In genomic region chr9:106448498-106449031, GRCm38 (mm10) we compare ENCODE assay signal across 8 mouse cellular contexts. TPM values are rescaled to one million over a fixed set of nuclear protein-coding genes. Genes with fewer than 3 reads are reported as not detected.
DNase-seq lines count a peak whose midpoint lies in the region; ATAC-seq and TF ChIP-seq lines count a peak whose summit lies in the region.

No protein-coding gene starts in this region.

- peaks cover 69% of the 10 kb centered on the region for H3K4me1 ChIP-seq in E14TG2a.4 (replicated peaks; ENCODE audit: low read depth, low read length)
- H3K4me1 ChIP-seq in bone marrow macrophage, adult 2 months (ENCODE audit: control insufficient read depth, insufficient read depth, low read length) = peaks cover 7% of the 10 kb centered on the region
- peaks cover 35% of the 10 kb centered on the region for H3K4me1 ChIP-seq in heart, postnatal 0 days (ENCODE audit: control insufficient read depth, insufficient read depth)
- peaks cover 17% of the 10 kb centered on the region for H3K4me1 ChIP-seq in lung, adult 2 months (ENCODE audit: control insufficient read depth, insufficient read depth, low read length)
- H3K4me1 ChIP-seq in neural tube, embryonic 13.5 days (replicated peaks) = peaks cover 71% of the 10 kb centered on the region

- TF ChIP-seq CTCF in E14TG2a.4 (conservative IDR thresholded peaks at IDR 0.05; ENCODE audit: low read length) = peak; percentile 15; the same call in 1 of the 2 replicates
- TF ChIP-seq CTCF in bone marrow macrophage, adult 2 months (IDR thresholded peaks at IDR 0.05; ENCODE audit: low read depth, low read length) = peak; percentile 36; the same call in 1 of the 2 replicates
- TF ChIP-seq CTCF in heart, postnatal 0 days (IDR thresholded peaks at IDR 0.05; ENCODE audit: low read depth) = peak; percentile 53
- TF ChIP-seq CTCF in lung, adult 2 months (IDR thresholded peaks at IDR 0.05; ENCODE audit: insufficient read depth, low read length) = peak; percentile 81

- H3K27ac ChIP-seq in bone marrow macrophage, adult 2 months (ENCODE audit: insufficient read depth, low read depth, low read length) = peak overlapping the region; percentile 55
- H3K27ac ChIP-seq in heart, postnatal 0 days (ENCODE audit: low read depth) = peak overlapping the region; percentile 84
- H3K27ac ChIP-seq in neural tube, embryonic 13.5 days (replicated peaks) = peak overlapping the region; percentile 75

- ATAC-seq in heart, postnatal 0 days (ENCODE audit: insufficient read depth, low read depth) = peak; percentile 62
- peak; percentile 44; the same call in 1 of the 2 replicates for ATAC-seq in neural tube, embryonic 13.5 days (ENCODE audit: low read depth)

- H3K4me3 ChIP-seq in E14TG2a.4 (replicated peaks; ENCODE audit: low read length) = peak overlapping the region; percentile 75
- H3K4me3 ChIP-seq in bone marrow macrophage, adult 2 months (ENCODE audit: insufficient read depth, low read length) = peak overlapping the region; percentile 84
- H3K4me3 ChIP-seq in heart, postnatal 0 days (ENCODE audit: low read depth, low read length) = peak overlapping the region; percentile 60
- H3K4me3 ChIP-seq in lung, adult 2 months (replicated peaks; ENCODE audit: extremely low read depth, low read depth, low read length) = peak overlapping the region; percentile 72
- H3K4me3 ChIP-seq in neural tube, embryonic 13.5 days = peak overlapping the region; percentile 43

- under 1% methylated on average over 23 of the region's 23 CpGs for WGBS in heart, postnatal 0 days
- under 1% methylated on average over 23 of the region's 23 CpGs for WGBS in lung, adult 2 months
- WGBS in neural tube, embryonic 13.5 days = 2% methylated on average over 23 of the region's 23 CpGs

- no peak for TF ChIP-seq POLR2A in bone marrow macrophage, adult 2 months (IDR thresholded peaks at IDR 0.05; ENCODE audit: borderline replicate concordance, low read depth, low read length)
- TF ChIP-seq POLR2A in lung, adult 2 months (IDR thresholded peaks at IDR 0.05; ENCODE audit: borderline replicate concordance, extremely low read depth, low read depth, low read length) = peak; percentile 91; the same call in 1 of the 2 replicates

- DNase-seq in fibroblast of lung, adult 2 months (ENCODE audit: low read depth) = peak; percentile 81
- DNase-seq in heart, postnatal 0 days (ENCODE audit: low spot score) = peak; percentile 94
- peak; percentile 88 for DNase-seq in kidney, postnatal 14 days
- peak; percentile 77 for DNase-seq in lung, adult 2 months
- peak; percentile 71 for DNase-seq in thymus, postnatal 0 days (ENCODE audit: low spot score)

- peaks cover 7% of the 10 kb centered on the region; the same call in 1 of the 2 replicates for H3K27me3 ChIP-seq in E14TG2a.4 (ENCODE audit: insufficient read depth, low read length)
- H3K27me3 ChIP-seq in heart, postnatal 0 days (ENCODE audit: control insufficient read depth, insufficient read depth, low read length) = no peaks in the 10 kb centered on the region
- H3K27me3 ChIP-seq in neural tube, embryonic 13.5 days = no peaks in the 10 kb centered on the region

- TF ChIP-seq EP300 in heart, postnatal 0 days (IDR thresholded peaks at IDR 0.05; ENCODE audit: low read depth) = no peak

- peak overlapping the region; percentile 92 for H3K4me2 ChIP-seq in heart, postnatal 0 days (ENCODE audit: low read depth, low read length)
- peak overlapping the region; percentile 77 for H3K4me2 ChIP-seq in neural tube, embryonic 13.5 days

- no peaks in the 10 kb centered on the region for H3K9me3 ChIP-seq in E14TG2a.4 (ENCODE audit: low read length)
- no peaks in the 10 kb centered on the region for H3K9me3 ChIP-seq in heart, postnatal 0 days (replicated peaks; ENCODE audit: control insufficient read depth, low read length)
- no peaks in the 10 kb centered on the region for H3K9me3 ChIP-seq in neural tube, embryonic 13.5 days

- peak overlapping the region; percentile 61 for H3K9ac ChIP-seq in heart, postnatal 0 days (replicated peaks; ENCODE audit: low read depth, low read length)
- peak overlapping the region; percentile 75 for H3K9ac ChIP-seq in neural tube, embryonic 13.5 days

- H3K36me3 ChIP-seq in E14TG2a.4 (ENCODE audit: insufficient read depth, low read length) = peaks cover 16% of the 10 kb centered on the region
- no peaks in the 10 kb centered on the region for H3K36me3 ChIP-seq in heart, postnatal 0 days (replicated peaks; ENCODE audit: control insufficient read depth, insufficient read depth, low read length)
- H3K36me3 ChIP-seq in neural tube, embryonic 13.5 days = no peaks in the 10 kb centered on the region

RNA-seq across cellular contexts. Expression of gene Abhd14a, which starts 1.1 kb away (rescaled TPM):
- polyA plus RNA-seq in bone marrow macrophage, adult 2 months (2012; ENCODE audit: insufficient read depth, insufficient read length, missing spikeins) = 5.4 and 8.3 TPM in 2 replicates
- 57.3 and 64.8 TPM in 2 replicates for total RNA-seq in heart, postnatal 0 days (2014; rRNA removed; ENCODE audit: low replicate concordance)
- 45.8 and 47.1 TPM in 2 replicates for polyA plus RNA-seq in heart, postnatal 0 days (2015; fragmentation: Nextera tagmentation; extraction: Ambion mirVana)
- 27.2 and 34.4 TPM in 2 replicates for polyA plus RNA-seq in lung, adult 2 months (2012; rRNA removed)
- 49.7 and 57.4 TPM in 2 replicates for polyA plus RNA-seq in neural tube, embryonic 13.5 days (2015; fragmentation: Nextera tagmentation; extraction: Ambion mirVana)
- polyA plus RNA-seq in thymus, postnatal 0 days (2015; fragmentation: Nextera tagmentation; extraction: Ambion mirVana) = 15.7 and 19.6 TPM in 2 replicates

RNA-seq across cellular contexts. Expression of gene Abhd14b, which starts 1.3 kb away (rescaled TPM):
- polyA plus RNA-seq in bone marrow macrophage, adult 2 months (2012; ENCODE audit: insufficient read depth, insufficient read length, missing spikeins) = 27.6 and 32.0 TPM in 2 replicates
- 14.9 and 46.8 TPM in 2 replicates for total RNA-seq in heart, postnatal 0 days (2014; rRNA removed; ENCODE audit: low replicate concordance)
- 5.3 and 5.9 TPM in 2 replicates for polyA plus RNA-seq in heart, postnatal 0 days (2015; fragmentation: Nextera tagmentation; extraction: Ambion mirVana)
- 80.0 and 80.9 TPM in 2 replicates for polyA plus RNA-seq in lung, adult 2 months (2012; rRNA removed)
- polyA plus RNA-seq in neural tube, embryonic 13.5 days (2015; fragmentation: Nextera tagmentation; extraction: Ambion mirVana) = 5.9 and 6.9 TPM in 2 replicates
- polyA plus RNA-seq in thymus, postnatal 0 days (2015; fragmentation: Nextera tagmentation; extraction: Ambion mirVana) = 9.4 and 13.0 TPM in 2 replicates

RNA-seq across cellular contexts. Expression of gene Pcbp4, which starts 4.5 kb away (rescaled TPM):
- polyA plus RNA-seq in bone marrow macrophage, adult 2 months (2012; ENCODE audit: insufficient read depth, insufficient read length, missing spikeins) = 17.8 and 19.5 TPM in 2 replicates
- 157 and 188 TPM in 2 replicates for total RNA-seq in heart, postnatal 0 days (2014; rRNA removed; ENCODE audit: low replicate concordance)
- polyA plus RNA-seq in heart, postnatal 0 days (2015; fragmentation: Nextera tagmentation; extraction: Ambion mirVana) = 40.9 and 44.1 TPM in 2 replicates
- 68.5 and 70.7 TPM in 2 replicates for polyA plus RNA-seq in lung, adult 2 months (2012; rRNA removed)
- 257 and 262 TPM in 2 replicates for polyA plus RNA-seq in neural tube, embryonic 13.5 days (2015; fragmentation: Nextera tagmentation; extraction: Ambion mirVana)
- polyA plus RNA-seq in thymus, postnatal 0 days (2015; fragmentation: Nextera tagmentation; extraction: Ambion mirVana) = 12.6 and 16.3 TPM in 2 replicates

RNA-seq across cellular contexts. Expression of gene Acy1, which starts 10.4 kb away (rescaled TPM):
- 1.3 and 1.6 TPM in 2 replicates for polyA plus RNA-seq in bone marrow macrophage, adult 2 months (2012; ENCODE audit: insufficient read depth, insufficient read length, missing spikeins)
- total RNA-seq in heart, postnatal 0 days (2014; rRNA removed; ENCODE audit: low replicate concordance) = 38.5 and 45.3 TPM in 2 replicates
- polyA plus RNA-seq in heart, postnatal 0 days (2015; fragmentation: Nextera tagmentation; extraction: Ambion mirVana) = 19.0 and 20.1 TPM in 2 replicates
- 6.5 and 10.0 TPM in 2 replicates for polyA plus RNA-seq in lung, adult 2 months (2012; rRNA removed)
- 27.9 and 31.0 TPM in 2 replicates for polyA plus RNA-seq in neural tube, embryonic 13.5 days (2015; fragmentation: Nextera tagmentation; extraction: Ambion mirVana)
- polyA plus RNA-seq in thymus, postnatal 0 days (2015; fragmentation: Nextera tagmentation; extraction: Ambion mirVana) = 17.4 and 18.3 TPM in 2 replicates

RNA-seq across cellular contexts. Expression of gene Gpr62, which starts 17.2 kb away (rescaled TPM):
- polyA plus RNA-seq in bone marrow macrophage, adult 2 months (2012; ENCODE audit: insufficient read depth, insufficient read length, missing spikeins) = not detected in 2 replicates
- not detected in 2 replicates for total RNA-seq in heart, postnatal 0 days (2014; rRNA removed; ENCODE audit: low replicate concordance)
- 0.11 TPM in 1 of 2 replicates, not detected in the other for polyA plus RNA-seq in heart, postnatal 0 days (2015; fragmentation: Nextera tagmentation; extraction: Ambion mirVana)
- 0.19 and 0.50 TPM in 2 replicates for polyA plus RNA-seq in lung, adult 2 months (2012; rRNA removed)
- polyA plus RNA-seq in neural tube, embryonic 13.5 days (2015; fragmentation: Nextera tagmentation; extraction: Ambion mirVana) = 0.73 and 0.92 TPM in 2 replicates
- polyA plus RNA-seq in thymus, postnatal 0 days (2015; fragmentation: Nextera tagmentation; extraction: Ambion mirVana) = 0.17 and 0.20 TPM in 2 replicates

Comparison
In these comparisons a context has a peak if more than half of its experiments do, and no peak if none do; other contexts are left out.
1. Peak in every context shown above with its lines: DNase-seq, ATAC-seq, H3K4me3 ChIP-seq and H3K27ac ChIP-seq.
2. CTCF ChIP-seq: peak in every context shown above with its lines; median percentile 81 in lung, adult 2 months; 53 in heart, postnatal 0 days; 36 in bone marrow macrophage, adult 2 months; 15 in E14TG2a.4.